Mouse (Mus musculus) kidney, embryonic 16.5 days (tissue): Measurements from ENCODE around the gene Hyal3. TPM values are rescaled to one million over a fixed set of nuclear protein-coding genes. Genes with fewer than 3 reads are reported as not detected.
A peak's percentile ranks its signal among the peaks of the same experiment; 100 is the strongest.
"Not testable (repeated sequence)": the region's sequence is repeated elsewhere in the genome, so short reads cannot be mapped to it uniquely, and the experiment has no call there.

Source experiments
- ATAC-seq: fragments of 200-750 bp; cut with Nextera tagmentation; 2 replicates; pipeline ENCODE4 v1.8.0; 2017; ENCODE audit warnings: moderate TSS enrichment; ENCODE audit not compliant: low FRiP score, low TSS enrichment
- H3K27ac ChIP-seq: fragments of 300-500 bp; sonication (generic); 2 replicates; pipeline ENCODE4 v1.5.1; 2014; ENCODE audit warnings: low read length
- H3K27me3 ChIP-seq: fragments of 300-500 bp; sonication (generic); 2 replicates; pipeline ENCODE4 v1.6.1; 2014; ENCODE audit warnings: low read length, control low read depth, mixed read lengths; ENCODE audit not compliant: insufficient read depth
- H3K36me3 ChIP-seq: fragments of 300-500 bp; sonication (generic); 2 replicates; pipeline ENCODE4 v1.6.1; 2014; ENCODE audit warnings: low read length, control low read depth, mixed read lengths; ENCODE audit not compliant: insufficient read depth
- H3K4me1 ChIP-seq: fragments of 300-500 bp; sonication (generic); 2 replicates; pipeline ENCODE4 v1.6.1; 2014; ENCODE audit warnings: low read length, control low read depth, mixed read lengths; ENCODE audit not compliant: insufficient read depth
- H3K4me2 ChIP-seq: fragments of 300-500 bp; sonication (generic); replicated peaks from 2 replicates; pipeline ENCODE4 v1.6.1; 2014; ENCODE audit warnings: low read depth, low read length
- H3K4me3 ChIP-seq: fragments of 300-500 bp; sonication (generic); 2 replicates; pipeline ENCODE4 v1.5.1; 2014; ENCODE audit warnings: mild to moderate bottlenecking, low read length
- H3K9ac ChIP-seq: fragments of 300-500 bp; sonication (generic); replicated peaks from 2 replicates; pipeline ENCODE4 v1.6.1; 2014; ENCODE audit warnings: low read length
- H3K9me3 ChIP-seq: fragments of 300-500 bp; sonication (generic); 2 replicates; pipeline ENCODE4 v1.6.1; 2016; ENCODE audit warnings: low read length, control low read depth
- WGBS: fragments of 180-500 bp; shearing (Covaris S2); extraction: QIAGEN DNeasy Blood & Tissue Kit; methylation state at CpG from one replicate; pipeline ENCODE4 v1.1.7; 2014; 5-methylcytosine and 5-hydroxymethylcytosine counted together
- polyA plus RNA-seq: library from polyadenylated mRNA; unstranded; fragments of >200 nt; fragmentation: Nextera tagmentation; extraction: Ambion mirVana; gene quantifications from 2 replicates; pipeline ENCODE4 v1.2.1, GENCODE M21; 2015

Hyal3 gene
- polyA plus RNA-seq, 1 experiment from 2014 or later: 1.3 TPM

- peaks cover 43% of the 10 kb centered on the region for H3K36me3 ChIP-seq
Measured at GRCm38 (mm10) chr9:107569270-107569669, 11.3 kb upstream of the Hyal3 start.

GRCm38 (mm10) chr9:107570016-107570415 is 10.6 kb upstream of the Hyal3 start:
- no peak for ATAC-seq
- Histone ChIP-seq H3K27me3 (no peaks in the 10 kb centered on the region), H3K27ac (peak overlapping the region; percentile 96; the same call in 1 of the 2 replicates), H3K9ac (peak overlapping the region; percentile 85), H3K4me1 (peaks cover 39% of the 10 kb centered on the region), H3K4me2 (peak overlapping the region; percentile 58), H3K4me3 (peak overlapping the region; percentile 87), H3K36me3 (peaks cover 43% of the 10 kb centered on the region), H3K9me3 (no peaks in the 10 kb centered on the region)
- WGBS: 34% methylated on average over 13 of the region's 13 CpGs

More at GRCm38 (mm10) chr9:107569270-107569669, 11.3 kb upstream of the Hyal3 start:
- whole genome bisulfite sequencing: 1% methylated on average over 23 of the region's 23 CpGs
- Histone ChIP-seq H3K4me3 (peak overlapping the region; percentile 87), H3K9me3 (no peaks in the 10 kb centered on the region), H3K27ac (peak overlapping the region; percentile 96), H3K9ac (peak overlapping the region; percentile 85), H3K4me2 (peak overlapping the region; percentile 58), H3K4me1 (peaks cover 45% of the 10 kb centered on the region), H3K27me3 (no peaks in the 10 kb centered on the region)
- ATAC-seq: no peak; the same call in none of the 2 replicates

GRCm38 (mm10) chr9:107570845-107571244 is 9.8 kb upstream of the Hyal3 start:
- no peaks in the 10 kb centered on the region for H3K27me3 ChIP-seq
- peaks cover 42% of the 10 kb centered on the region for H3K36me3 ChIP-seq
- peaks cover 43% of the 10 kb centered on the region for H3K4me1 ChIP-seq
- peak overlapping the region; percentile 58 for H3K4me2 ChIP-seq
- whole genome bisulfite sequencing: 89% methylated on average over 21 of the region's 21 CpGs
- H3K27ac ChIP-seq: no peak overlapping the region
- H3K9ac ChIP-seq: peak overlapping the region; percentile 85
- peak overlapping the region; percentile 87 for H3K4me3 ChIP-seq
- no peaks in the 10 kb centered on the region for H3K9me3 ChIP-seq
- no peak for ATAC-seq

GRCm38 (mm10) chr9:107571534-107572326 is 8.9 kb upstream of the Hyal3 start:
- Histone ChIP-seq H3K9me3 (no peaks in the 10 kb centered on the region), H3K27ac (no peak overlapping the region), H3K4me3 (0 out of 2 replicates have a peak overlapping the region, but pooled peaks have one; percentile 2), H3K36me3 (peaks cover 42% of the 10 kb centered on the region), H3K9ac (no peak overlapping the region), H3K4me1 (peaks cover 47% of the 10 kb centered on the region), H3K27me3 (no peaks in the 10 kb centered on the region), H3K4me2 (peak overlapping the region; percentile 58)
- 90% methylated on average over 22 of the region's 22 CpGs for WGBS
- ATAC-seq: no peak

- H3K9me3 ChIP-seq: no peaks in the 10 kb centered on the region
- H3K4me2 ChIP-seq: no peak overlapping the region
- no peak overlapping the region for H3K9ac ChIP-seq
- H3K36me3 ChIP-seq: peaks cover 42% of the 10 kb centered on the region
- H3K27ac ChIP-seq: no peak overlapping the region
- 96% methylated on average over 2 of the region's 2 CpGs for WGBS
- H3K27me3 ChIP-seq: no peaks in the 10 kb centered on the region
- no peak for ATAC-seq
- no peak overlapping the region for H3K4me3 ChIP-seq
- H3K4me1 ChIP-seq: peaks cover 47% of the 10 kb centered on the region
Measured at GRCm38 (mm10) chr9:107572327-107572662, 8.3 kb upstream of the Hyal3 start.

- not testable (repeated sequence) for H3K27me3 ChIP-seq, H3K9ac ChIP-seq, H3K4me2 ChIP-seq, H3K9me3 ChIP-seq, ATAC-seq, H3K27ac ChIP-seq, H3K4me3 ChIP-seq
- H3K36me3 ChIP-seq: peaks cover 42% of the 10 kb centered on the region
- WGBS: 92% methylated on average over 6 of the region's 6 CpGs
- H3K4me1 ChIP-seq: peaks cover 44% of the 10 kb centered on the region
Measured at GRCm38 (mm10) chr9:107573774-107574173, 6.8 kb upstream of the Hyal3 start.

GRCm38 (mm10) chr9:107575579-107576356 is 4.8 kb upstream of the Hyal3 start:
- H3K9me3 ChIP-seq: no peaks in the 10 kb centered on the region
- no peaks in the 10 kb centered on the region for H3K27me3 ChIP-seq
- no peak overlapping the region for H3K9ac ChIP-seq
- H3K36me3 ChIP-seq: peaks cover 37% of the 10 kb centered on the region
- no peak overlapping the region for H3K4me3 ChIP-seq
- no peak overlapping the region for H3K4me2 ChIP-seq
- 81% methylated on average over 14 of the region's 14 CpGs for WGBS
- peaks cover 44% of the 10 kb centered on the region for H3K4me1 ChIP-seq
- peak overlapping the region; percentile 57 for H3K27ac ChIP-seq
- no peak for ATAC-seq

GRCm38 (mm10) chr9:107576357-107577107 is 4.1 kb upstream of the Hyal3 start, which contains the start of gene Hyal1:
Hyal1 (plus strand) TSS chr9:107576927.
- ATAC-seq: peak; percentile 78
- H3K4me3 ChIP-seq: peak within 1 kb of the TSS; percentile 49
- peak within 1 kb of the TSS; percentile 68 for H3K9ac ChIP-seq
- peak within 1 kb of the TSS; percentile 59 for H3K4me2 ChIP-seq
- H3K4me1 ChIP-seq: peaks cover 42% of the 10 kb centered on the region
- peak within 1 kb of the TSS; percentile 57 for H3K27ac ChIP-seq
- H3K27me3 ChIP-seq: no peaks in the 10 kb centered on the region
- H3K9me3 ChIP-seq: no peaks in the 10 kb centered on the region
- WGBS: 21% methylated on average over 16 of the region's 16 CpGs
- peaks cover 29% of the 10 kb centered on the region for H3K36me3 ChIP-seq

- Histone ChIP-seq H3K9ac (no peak overlapping the region), H3K4me2 (no peak overlapping the region), H3K27me3 (no peaks in the 10 kb centered on the region), H3K4me3 (no peak overlapping the region), H3K4me1 (peaks cover 48% of the 10 kb centered on the region), H3K27ac (no peak overlapping the region), H3K36me3 (peaks cover 18% of the 10 kb centered on the region), H3K9me3 (no peaks in the 10 kb centered on the region)
- ATAC-seq: no peak
- 96% methylated on average over 10 of the region's 10 CpGs for WGBS
Measured at GRCm38 (mm10) chr9:107577871-107578270, 2.7 kb upstream of the Hyal3 start.
